ENCODE assay signal across 21 mouse cellular contexts in genomic region chrX:142410060-142410459, GRCm38 (mm10). TPM values are rescaled to one million over a fixed set of nuclear protein-coding genes. Genes with fewer than 3 reads are reported as not detected.
DNase-seq lines count a peak whose midpoint lies in the region; ATAC-seq and TF ChIP-seq lines count a peak whose summit lies in the region.
"Had no signal": no experiment of that assay in that cellular context is flagged by ENCODE, and none has a peak within 500 bp of the region (broad histone marks: within the 10 kb centered on the region; RNA-seq: fewer than 3 reads in every experiment).

No protein-coding gene starts in this region.

- 34% methylated on average over 3 of the region's 3 CpGs for WGBS in liver, embryonic 13.5 days (ENCODE audit: insufficient replicate concordance)
- WGBS in liver, postnatal 0 days (ENCODE audit: insufficient replicate concordance), result 64% methylated on average over 3 of the region's 3 CpGs
- 86% methylated on average over 3 of the region's 3 CpGs for WGBS in limb, embryonic 10.5 days

- no peaks in the 10 kb centered on the region for H3K27me3 ChIP-seq in G1E (ENCODE audit: insufficient read depth, low read length)
- no peaks in the 10 kb centered on the region for H3K27me3 ChIP-seq in MEL (ENCODE audit: control insufficient read depth in 1 of 2, insufficient read depth in 2 of 2, low read length in 2 of 2)
- H3K27me3 ChIP-seq in liver, embryonic 13.5 days, result no peaks in the 10 kb centered on the region
- H3K27me3 ChIP-seq in liver, postnatal 0 days (ENCODE audit: insufficient read depth, low read length), result no peaks in the 10 kb centered on the region
- H3K27me3 ChIP-seq in limb, embryonic 10.5 days (ENCODE audit: low read depth, poor library complexity, severe bottlenecking), result peaks cover 76% of the 10 kb centered on the region
- H3K27me3 ChIP-seq: forebrain, embryonic 13.5 days; forebrain, embryonic 15.5 days had no signal

- peak; percentile 28; the same call in 1 of the 2 replicates for ATAC-seq in G1E (ENCODE audit: extremely low read depth, insufficient number of reproducible peaks, low FRiP score, poor library complexity, severe bottlenecking)
- peak; percentile 67 for ATAC-seq in liver, embryonic 13.5 days (ENCODE audit: low read depth)
- ATAC-seq in liver, postnatal 0 days, result no peak
- ATAC-seq: forebrain, embryonic 13.5 days; forebrain, embryonic 15.5 days; forebrain, postnatal 0 days had no signal

- TF ChIP-seq POLR2A in MEL (IDR thresholded peaks at IDR 0.05; ENCODE audit: control insufficient read depth in 1 of 2, insufficient read depth in 1 of 2, low read depth in 1 of 2, low read length in 2 of 2, poor library complexity in 1 of 2), result no peak

- no peak overlapping the region; the same call in 1 of the 2 replicates for H3K27ac ChIP-seq in MEL (ENCODE audit: control insufficient read depth, low read depth, low read length)
- H3K27ac ChIP-seq in liver, embryonic 13.5 days, result no peak overlapping the region; the same call in 1 of the 2 replicates
- H3K27ac ChIP-seq in liver, postnatal 0 days (ENCODE audit: low read depth), result no peak overlapping the region
- H3K27ac ChIP-seq in limb, embryonic 10.5 days, result no peak overlapping the region
- H3K27ac ChIP-seq: embryonic facial prominence, embryonic 10.5 days; embryonic facial prominence, embryonic 12.5 days; forebrain, embryonic 13.5 days; forebrain, embryonic 15.5 days had no signal

- no peak overlapping the region for H3K9ac ChIP-seq in MEL (ENCODE audit: control insufficient read depth, low read depth, low read length, poor library complexity, severe bottlenecking)
- H3K9ac ChIP-seq in liver, embryonic 13.5 days, result no peak overlapping the region
- H3K9ac ChIP-seq in liver, postnatal 0 days (replicated peaks), result no peak overlapping the region
- H3K9ac ChIP-seq: embryonic facial prominence, embryonic 12.5 days; forebrain, embryonic 13.5 days; forebrain, embryonic 15.5 days; forebrain, postnatal 0 days had no signal

- TF ChIP-seq EP300 in MEL (IDR thresholded peaks at IDR 0.05; ENCODE audit: low read depth in 1 of 2, low read length in 2 of 2), result peak; percentile 79 to 85; a peak in 3 of 4 replicates
- peak; percentile 50 for TF ChIP-seq EP300 in liver, postnatal 0 days (IDR thresholded peaks at IDR 0.05; ENCODE audit: low read depth)

- H3K4me1 ChIP-seq in G1E (ENCODE audit: insufficient read depth, low read depth, low read length) (peaks cover 19% of the 10 kb centered on the region; the same call in 1 of the 2 replicates), MEL (ENCODE audit: control insufficient read depth in 1 of 2, insufficient read depth in 2 of 2, low read length in 2 of 2) (peaks cover 23 to 24% of the 10 kb centered on the region in 2 experiments)
- peaks cover 17% of the 10 kb centered on the region for H3K4me1 ChIP-seq in liver, embryonic 13.5 days (replicated peaks)
- no peaks in the 10 kb centered on the region for H3K4me1 ChIP-seq in liver, postnatal 0 days (ENCODE audit: insufficient read depth)
- H3K4me1 ChIP-seq in limb, embryonic 10.5 days, result no peaks in the 10 kb centered on the region
- H3K4me1 ChIP-seq: embryonic facial prominence, embryonic 10.5 days; embryonic facial prominence, embryonic 12.5 days; forebrain, embryonic 13.5 days; forebrain, embryonic 15.5 days had no signal

- TF ChIP-seq RAD21 in MEL (IDR thresholded peaks at IDR 0.05; ENCODE audit: low read depth, low read length), result no peak

- no peak for DNase-seq in G1E (ENCODE audit: low spot score)
- peak; percentile 25 for DNase-seq in MEL (ENCODE audit: low read depth, low spot score)
- no peak for DNase-seq in liver, embryonic 13.5 days
- DNase-seq in liver, postnatal 0 days, result no peak
- DNase-seq in spleen, adult 18-20 months, result no peak
- DNase-seq in yolk sac, embryonic 10.5 days (ENCODE audit: low spot score), result no peak
- no peak for DNase-seq in limb, embryonic 10.5 days (ENCODE audit: low spot score)
- no peak for DNase-seq in layer of hippocampus, adult 9-10 months (ENCODE audit: low spot score)
- DNase-seq: adrenal gland, adult 2 months; adrenal gland, postnatal 10 days; adrenal gland, postnatal 25 days; cerebellum, adult 11-12 months; cerebellum, adult 2 months; cerebellum, adult 9-10 months; cerebellum, postnatal 10 days; cerebellum, postnatal 25 days; forebrain, postnatal 0 days had no signal

- no peak overlapping the region for H3K4me2 ChIP-seq in liver, embryonic 13.5 days
- no peak overlapping the region for H3K4me2 ChIP-seq in liver, postnatal 0 days (ENCODE audit: low read depth, low read length)
- H3K4me2 ChIP-seq: embryonic facial prominence, embryonic 12.5 days; forebrain, embryonic 13.5 days; forebrain, embryonic 15.5 days had no signal

- H3K4me3 ChIP-seq in G1E (ENCODE audit: low read depth, low read length), result no peak overlapping the region
- H3K4me3 ChIP-seq in MEL (ENCODE audit: control insufficient read depth in 1 of 2, insufficient read depth in 1 of 2, low read depth in 2 of 2, low read length in 2 of 2), result peak overlapping the region in 1 of 2 experiments; percentile 27; a peak in 1 of 4 replicates
- H3K4me3 ChIP-seq in liver, embryonic 13.5 days (replicated peaks), result no peak overlapping the region
- H3K4me3 ChIP-seq in liver, postnatal 0 days (ENCODE audit: low read depth, low read length), result no peak overlapping the region
- H3K4me3 ChIP-seq in limb, embryonic 10.5 days, result no peak overlapping the region
- H3K4me3 ChIP-seq: embryonic facial prominence, embryonic 10.5 days; embryonic facial prominence, embryonic 12.5 days; forebrain, embryonic 13.5 days; forebrain, embryonic 15.5 days had no signal

- TF ChIP-seq CTCF in G1E (IDR thresholded peaks at IDR 0.05; ENCODE audit: low read depth, low read length) (no peak), MEL (IDR thresholded peaks at IDR 0.05 in 2 of 3, conservative IDR thresholded peaks at IDR 0.05 in 1 of 3; ENCODE audit: control insufficient read depth in 1 of 3, insufficient read depth in 1 of 3, low read depth in 2 of 3, low read length in 3 of 3, poor library complexity in 1 of 3, severe bottlenecking in 1 of 3) (no peak)
- TF ChIP-seq CTCF in liver, postnatal 0 days (IDR thresholded peaks at IDR 0.05; ENCODE audit: low read depth), result no peak

- no peaks in the 10 kb centered on the region for H3K79me2 ChIP-seq in MEL (ENCODE audit: control insufficient read depth, insufficient read depth, low read length, poor library complexity)

- no peaks in the 10 kb centered on the region for H3K36me3 ChIP-seq in G1E (replicated peaks)
- H3K36me3 ChIP-seq in MEL (ENCODE audit: control insufficient read depth in 1 of 2, insufficient read depth in 2 of 2, low read length in 2 of 2), result peaks cover 0 to 29% of the 10 kb centered on the region in 2 experiments; a peak in 2 of 4 replicates
- H3K36me3 ChIP-seq in liver, embryonic 13.5 days, result no peaks in the 10 kb centered on the region
- H3K36me3 ChIP-seq in liver, postnatal 0 days (replicated peaks; ENCODE audit: insufficient read depth, low read length), result no peaks in the 10 kb centered on the region
- H3K36me3 ChIP-seq in limb, embryonic 10.5 days, result no peaks in the 10 kb centered on the region
- H3K36me3 ChIP-seq: embryonic facial prominence, embryonic 10.5 days; embryonic facial prominence, embryonic 12.5 days; forebrain, embryonic 15.5 days had no signal

- H3K9me3 ChIP-seq in G1E (replicated peaks), result no peaks in the 10 kb centered on the region
- no peaks in the 10 kb centered on the region for H3K9me3 ChIP-seq in MEL (replicated peaks; ENCODE audit: insufficient read depth, low read length)
- H3K9me3 ChIP-seq in liver, embryonic 13.5 days (replicated peaks), result no peaks in the 10 kb centered on the region
- H3K9me3 ChIP-seq in liver, postnatal 0 days (ENCODE audit: low read length), result no peaks in the 10 kb centered on the region
- no peaks in the 10 kb centered on the region for H3K9me3 ChIP-seq in limb, embryonic 10.5 days (replicated peaks)
- H3K9me3 ChIP-seq: embryonic facial prominence, embryonic 10.5 days; embryonic facial prominence, embryonic 12.5 days; forebrain, embryonic 13.5 days; forebrain, embryonic 15.5 days had no signal

TF ChIP-seq in MEL, 35 proteins besides CTCF, POLR2A, EP300 and RAD21:
- TF ChIP-seq GATA1 (IDR thresholded peaks at IDR 0.05; ENCODE audit: low read depth, low read length) (peak; percentile 86), TCF12 (IDR thresholded peaks at IDR 0.05; ENCODE audit: low read depth, low read length) (peak; percentile 85), E2F4 (IDR thresholded peaks at IDR 0.05; ENCODE audit: borderline replicate concordance, low read depth, low read length) (no peak), RCOR1 (IDR thresholded peaks at IDR 0.05; ENCODE audit: low read depth, low read length) (0 out of 2 replicates have a peak, but pooled peaks have one; percentile 45), ETS1 (IDR thresholded peaks at IDR 0.05; ENCODE audit: low read depth, low read length) (peak; percentile 58), MAFK (IDR thresholded peaks at IDR 0.05; ENCODE audit: borderline replicate concordance, low read depth, low read length) (no peak), SMC3 (IDR thresholded peaks at IDR 0.05; ENCODE audit: low read depth, low read length) (no peak), CHD2 (IDR thresholded peaks at IDR 0.05; ENCODE audit: low read length) (no peak), USF2 (IDR thresholded peaks at IDR 0.05; ENCODE audit: borderline replicate concordance in 1 of 2, insufficient read depth in 1 of 2, low read depth in 1 of 2, low read length in 2 of 2) (no peak)

RNA-seq across cellular contexts. Expression of gene Acsl4, which starts 19.7 kb away (rescaled TPM):
- total RNA-seq in G1E (2014; fragmentation: Nextera tagmentation) (176 and 184 TPM in 2 replicates), G1E (2017) (96.7 and 110 TPM in 2 replicates), MEL (2012; rRNA removed) (17.7 and 24.2 TPM in 2 replicates)
- polyA plus RNA-seq in G1E (2012) (4.2 and 6.1 TPM in 2 replicates), MEL (2012; ENCODE audit: insufficient read depth in 1 of 2, insufficient read length in 2 of 2, low read depth in 1 of 2, low replicate concordance in 2 of 2, missing spikeins in 1 of 2) (100 to 1,000 TPM in 1 of 2 experiments, 10 to 100 TPM in 1; 17.1 to 100 TPM)
- 13.7 and 18.7 TPM in 2 replicates for polyA plus RNA-seq in liver, embryonic 13.5 days (2015; fragmentation: Nextera tagmentation; extraction: Ambion mirVana)
- polyA plus RNA-seq in liver, postnatal 0 days (2015; fragmentation: Nextera tagmentation; extraction: Ambion mirVana), result 14.7 and 16.7 TPM in 2 replicates
- polyA plus RNA-seq in limb, embryonic 10.5 days (2016; fragmentation: Nextera tagmentation; extraction: Ambion mirVana), result 12.5 and 14.5 TPM in 2 replicates
